Mouse (Mus musculus): ENCODE measurements at regions not wholly inside any gene's neighbourhood (a gene's known extent, or its start where the extent isn't known, plus 50 kb on each side); places are given as distances from the start of the nearest gene placed in this dataset.

DNA sequence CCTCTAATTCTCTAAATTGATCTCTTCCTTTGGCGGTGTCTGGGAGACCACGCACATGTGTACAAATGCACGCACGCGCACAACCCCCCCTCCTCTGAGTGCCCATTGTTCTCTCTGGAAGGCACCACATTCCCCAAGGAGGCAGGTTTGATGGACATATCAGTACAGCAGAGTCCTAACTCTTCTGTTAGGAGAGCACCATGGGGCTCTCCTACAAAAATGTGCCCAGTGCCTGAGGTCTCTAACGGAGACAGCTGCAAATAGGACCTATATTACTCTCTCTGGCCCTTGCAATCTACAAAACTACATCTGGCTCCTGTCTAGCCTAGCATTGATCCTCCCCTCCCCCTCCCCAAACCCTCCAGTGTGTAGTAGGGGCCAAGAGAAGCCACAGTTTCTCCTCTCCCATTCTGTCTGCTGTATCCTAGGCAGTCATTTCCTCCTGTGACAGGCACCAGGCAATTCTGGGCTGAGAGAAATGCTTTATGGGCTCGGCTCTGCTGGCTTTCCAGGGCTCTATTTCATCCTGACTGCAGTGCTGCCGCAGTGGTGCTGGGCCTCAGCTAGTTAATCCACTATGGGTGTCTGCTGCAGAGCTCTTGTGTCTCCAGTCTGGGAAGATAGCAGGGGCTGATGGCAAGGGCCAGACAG is 340.6 kb downstream of the Rps24 start:
- no peak for DNase-seq (ENCODE audit: low spot score)

DNA sequence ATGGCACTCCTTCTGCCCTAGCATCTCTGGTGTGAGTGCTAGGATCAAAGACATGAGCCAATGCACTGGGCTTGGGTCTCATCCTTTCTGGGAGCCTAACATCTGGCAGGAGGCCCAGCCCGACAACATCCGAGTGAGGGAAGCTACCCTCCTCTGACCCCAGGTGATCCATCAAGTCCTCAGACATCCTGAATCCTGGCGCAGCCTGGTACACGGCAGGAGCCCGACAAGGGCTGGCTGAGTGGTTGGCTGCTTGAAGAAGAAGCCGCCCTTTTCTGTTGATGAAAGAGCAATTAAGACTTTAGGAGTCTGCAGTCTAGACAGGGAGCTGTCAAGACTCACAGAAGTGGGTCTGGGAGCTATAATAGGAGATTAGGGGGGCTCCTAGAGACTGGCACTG is 342.1 kb downstream of the Rps24 start:
- no peak for DNase-seq (ENCODE audit: low spot score)

DNA sequence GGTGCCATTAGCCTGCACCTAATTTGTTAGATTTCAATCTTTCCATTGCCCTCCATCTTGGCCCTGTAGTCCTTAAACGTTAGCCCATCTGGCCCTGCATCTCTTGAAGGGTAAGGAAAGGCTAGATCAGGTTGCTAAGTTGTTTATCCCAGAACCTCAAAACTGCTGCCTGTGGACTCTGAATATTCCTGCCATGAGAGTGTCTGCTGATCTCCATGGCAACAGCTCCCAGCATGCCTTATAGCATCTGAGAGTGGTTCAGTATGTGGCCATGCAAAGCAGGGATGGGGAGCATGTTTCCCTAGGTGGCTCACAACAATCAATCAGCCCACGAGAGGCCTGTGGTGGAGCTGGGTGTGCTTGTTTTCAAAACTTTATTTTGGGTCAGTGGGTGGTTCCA is 346.3 kb downstream of the Rps24 start:
- DNase-seq (ENCODE audit: low spot score), result no peak

DNA sequence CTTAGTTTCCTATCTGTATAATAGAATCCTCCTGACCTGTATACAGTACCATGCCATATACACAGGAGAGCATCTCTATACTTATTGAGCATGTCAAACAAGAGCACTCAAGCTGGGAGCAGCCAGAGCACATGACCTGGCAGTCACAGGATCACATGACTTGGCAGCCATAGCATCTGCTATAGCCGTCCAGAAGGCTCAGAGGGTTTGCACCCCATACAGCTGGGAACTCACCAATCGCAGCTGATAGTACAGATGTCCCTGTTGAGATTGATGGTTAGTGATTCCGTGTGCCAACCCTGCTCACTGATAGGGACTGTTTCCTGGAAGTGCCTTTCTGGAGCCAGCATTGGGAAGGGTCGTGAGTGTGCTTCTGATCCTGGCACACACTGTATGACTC is 351.3 kb downstream of the Rps24 start:
- no peak for DNase-seq (ENCODE audit: low spot score)

DNA sequence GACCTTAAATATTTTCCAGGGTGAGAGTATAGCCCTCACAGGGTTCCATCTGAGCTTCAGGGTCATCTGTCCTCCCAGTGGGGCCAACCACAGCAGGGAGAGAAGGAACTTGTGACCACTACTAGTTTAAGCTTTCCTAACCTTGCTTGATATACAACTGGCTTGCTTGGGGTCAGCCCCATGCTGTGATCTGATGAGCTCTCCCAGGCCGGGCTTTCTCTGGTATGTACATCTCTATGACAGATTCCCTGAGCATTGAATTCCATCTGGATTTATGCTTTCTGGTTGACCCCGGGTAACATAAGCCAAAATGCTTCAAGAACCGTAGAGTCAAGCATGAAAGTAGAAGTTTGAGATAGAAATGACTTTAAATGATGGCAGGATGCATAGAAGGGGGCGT is 352.1 kb downstream of the Rps24 start:
- DNase-seq (ENCODE audit: low spot score), result no peak

DNA sequence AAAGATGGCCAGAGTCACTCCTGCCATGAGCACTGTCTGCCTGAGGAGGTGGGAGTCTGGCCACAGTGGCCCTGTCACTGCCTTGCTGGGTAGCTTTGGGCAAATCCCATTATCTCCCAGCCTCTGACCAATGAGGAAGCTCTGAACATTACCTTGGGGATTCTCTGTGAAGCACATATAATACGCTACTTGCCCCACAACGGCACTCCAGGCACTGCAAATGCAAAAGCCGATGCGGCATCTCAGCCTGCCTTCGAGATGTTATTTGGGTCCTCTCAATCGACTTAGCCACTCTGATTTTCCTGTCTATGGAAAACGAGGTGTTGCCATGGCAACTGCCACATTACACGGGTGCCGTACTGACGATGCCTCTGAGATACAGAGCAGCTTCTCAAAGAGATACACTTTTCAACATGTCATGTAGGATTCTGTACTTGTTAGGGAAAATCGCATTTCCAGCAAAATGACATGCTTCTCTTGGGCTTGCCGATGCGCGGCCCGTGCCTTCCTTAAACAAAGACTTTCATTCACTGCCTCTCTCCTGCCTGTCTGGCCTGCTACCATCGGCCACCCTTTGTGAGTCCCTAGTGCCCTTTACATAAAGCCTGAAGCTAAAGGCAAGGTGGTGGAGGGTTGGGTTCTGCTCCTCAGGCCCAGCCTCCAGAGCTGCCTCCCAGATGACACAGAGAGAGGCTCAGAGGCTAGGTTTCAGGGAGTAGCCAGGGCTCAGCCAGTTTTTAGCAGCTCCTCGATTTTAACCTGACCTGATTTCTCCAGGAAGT is 355.0 kb downstream of the Rps24 start:
- no peak for DNase-seq (ENCODE audit: low spot score)

DNA sequence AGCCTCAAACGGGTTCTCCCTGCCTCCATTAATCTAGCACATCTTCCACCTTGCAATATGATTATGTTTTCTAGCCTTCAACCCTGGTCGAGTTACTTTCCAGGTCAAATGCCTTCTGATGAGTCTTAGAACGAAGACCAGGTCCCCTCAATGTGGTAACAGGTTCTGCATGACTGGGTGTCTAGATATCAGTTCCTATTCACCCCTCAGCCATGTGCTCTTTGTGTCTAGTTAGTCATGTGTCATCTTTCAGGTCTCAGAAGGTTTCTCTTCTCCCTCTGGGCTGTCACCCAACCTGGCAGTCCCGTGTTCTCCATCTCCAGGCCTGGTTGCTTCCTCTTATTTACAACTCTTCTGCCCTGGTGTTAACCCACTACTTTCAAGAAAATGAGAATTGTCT is 356.7 kb downstream of the Rps24 start:
- DNase-seq (ENCODE audit: low spot score), result no peak

DNA sequence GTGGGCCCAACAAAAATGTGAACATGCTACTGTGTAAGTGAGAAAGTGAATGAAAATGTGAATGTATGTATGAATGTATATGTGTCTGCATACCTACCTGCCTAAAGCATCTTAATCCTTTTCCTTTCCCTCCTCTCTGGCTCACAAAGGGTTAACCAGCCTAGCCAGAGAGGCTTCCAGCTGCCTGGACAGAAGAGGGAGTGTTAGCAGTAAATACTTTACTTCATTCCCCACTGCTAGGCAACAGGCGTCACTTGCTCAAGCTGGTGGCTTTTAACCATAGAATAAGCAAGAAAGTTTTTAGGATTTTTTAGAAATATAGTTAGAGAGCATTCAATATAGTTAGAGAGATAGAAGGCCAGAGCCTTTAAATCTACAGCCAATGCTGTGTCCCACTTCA is 363.6 kb downstream of the Rps24 start:
- DNase-seq (ENCODE audit: low spot score), result no peak

DNA sequence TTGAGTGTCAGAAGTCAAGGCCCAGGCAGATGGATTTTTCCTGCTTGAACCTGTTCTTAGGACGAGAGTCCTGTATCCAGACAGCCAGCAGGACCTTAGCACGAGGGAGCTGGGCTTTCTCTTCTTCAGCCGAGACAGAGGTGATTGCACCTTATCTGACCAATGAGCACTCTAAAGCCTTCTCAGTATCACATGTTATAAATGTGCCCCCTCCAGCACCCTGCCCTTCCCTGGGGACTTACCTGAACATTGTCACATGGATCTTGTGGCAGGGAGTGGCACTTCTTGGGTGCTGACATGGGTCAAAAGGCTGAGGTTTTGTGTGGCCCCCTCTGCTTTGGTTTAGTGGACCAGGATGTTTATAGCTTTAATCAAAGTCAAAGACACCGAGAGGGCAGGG is 367.5 kb downstream of the Rps24 start:
- DNase-seq (ENCODE audit: low spot score), result no peak

DNA sequence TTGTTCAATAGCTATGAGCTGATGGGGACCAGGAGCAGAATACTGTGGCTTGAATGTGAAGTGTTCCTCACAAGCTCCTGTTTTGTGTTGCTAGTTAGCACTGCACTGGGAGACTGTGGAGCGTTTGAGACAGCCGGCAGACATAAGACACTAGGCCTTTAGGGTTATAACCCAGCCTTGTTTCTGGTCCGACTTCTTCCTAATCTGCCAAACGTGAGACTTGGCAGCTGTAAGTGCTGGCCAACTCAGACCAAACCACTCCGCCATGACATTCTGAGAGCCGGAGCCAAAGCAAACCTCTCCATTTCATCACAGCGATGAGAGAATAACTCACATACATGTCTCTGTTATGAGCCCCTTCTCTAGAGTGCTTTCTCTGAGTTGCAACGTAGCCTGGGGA is 375.2 kb downstream of the Rps24 start:
- DNase-seq (ENCODE audit: low spot score), result no peak

DNA sequence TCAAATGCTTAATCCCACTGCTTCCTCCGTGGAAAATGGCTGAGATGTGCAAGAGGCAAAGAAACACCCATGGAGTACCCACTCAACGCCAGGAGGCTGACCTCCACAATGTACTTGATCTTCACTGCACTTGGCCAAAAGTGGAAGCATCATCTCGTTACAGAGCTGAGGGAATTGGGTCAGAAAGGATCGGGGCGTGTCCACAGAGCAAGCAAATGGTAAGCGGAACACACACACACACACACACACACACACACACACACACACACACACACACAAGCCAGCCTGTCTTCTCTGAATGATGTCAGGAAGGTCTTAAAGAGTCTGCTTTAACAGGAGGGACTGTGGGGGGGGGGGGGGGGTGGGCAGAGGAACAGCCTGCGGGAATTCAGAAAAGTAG is 375.7 kb downstream of the Rps24 start:
- no peak for DNase-seq (ENCODE audit: low spot score)

DNA sequence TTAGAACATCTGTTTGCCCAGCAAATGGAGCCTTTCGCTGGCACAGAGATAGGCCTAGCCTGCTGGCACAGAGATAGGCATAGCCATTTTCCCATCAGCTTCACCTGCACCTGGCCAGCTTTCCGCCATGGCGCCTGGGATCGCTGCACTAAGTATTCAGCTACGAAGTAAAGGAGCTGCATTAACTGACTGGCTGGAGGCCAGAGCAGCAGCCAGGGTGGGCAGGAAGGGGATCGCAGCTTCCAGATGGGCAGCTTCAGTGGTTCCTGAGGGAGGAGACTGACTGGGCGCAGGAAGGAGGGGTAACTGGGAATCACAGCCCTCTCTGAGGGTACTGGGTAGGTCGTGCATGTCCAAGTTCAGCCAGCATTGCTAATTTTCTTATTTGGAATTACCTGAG is 376.2 kb downstream of the Rps24 start:
- no peak for DNase-seq (ENCODE audit: low spot score)

DNA sequence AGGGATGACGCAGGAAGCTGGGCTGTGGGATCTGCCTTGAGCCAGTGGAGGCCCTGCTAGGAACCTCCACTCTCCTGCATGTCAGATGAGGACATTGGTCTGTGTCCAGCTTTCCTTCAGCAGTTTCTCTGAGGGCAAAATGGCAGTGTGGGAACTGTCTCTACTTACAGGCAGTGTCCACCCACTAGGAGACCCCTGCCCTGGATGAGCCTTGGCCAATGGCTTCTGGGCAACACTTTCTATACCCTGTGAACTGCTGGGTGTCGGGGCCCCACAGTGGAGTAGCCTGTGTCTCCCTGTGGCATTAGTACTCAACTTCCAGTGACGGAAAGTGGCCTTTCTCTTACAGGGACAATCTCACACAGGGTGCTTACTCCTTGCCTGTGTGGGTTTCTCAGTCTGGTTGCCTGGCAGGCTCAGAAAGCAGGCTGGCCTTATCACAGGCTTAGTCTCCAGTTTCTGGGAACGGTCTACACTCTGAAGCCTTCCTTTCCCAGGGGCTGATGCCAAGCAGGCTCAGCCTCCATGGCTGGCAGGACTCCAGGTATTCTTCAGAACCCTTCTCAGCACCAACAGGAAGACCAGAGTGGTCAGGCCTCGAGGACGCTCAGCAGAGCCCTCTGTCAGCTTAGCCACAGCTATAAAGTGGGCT is 378.8 kb downstream of the Rps24 start:
- no peak for DNase-seq (ENCODE audit: low spot score)

DNA sequence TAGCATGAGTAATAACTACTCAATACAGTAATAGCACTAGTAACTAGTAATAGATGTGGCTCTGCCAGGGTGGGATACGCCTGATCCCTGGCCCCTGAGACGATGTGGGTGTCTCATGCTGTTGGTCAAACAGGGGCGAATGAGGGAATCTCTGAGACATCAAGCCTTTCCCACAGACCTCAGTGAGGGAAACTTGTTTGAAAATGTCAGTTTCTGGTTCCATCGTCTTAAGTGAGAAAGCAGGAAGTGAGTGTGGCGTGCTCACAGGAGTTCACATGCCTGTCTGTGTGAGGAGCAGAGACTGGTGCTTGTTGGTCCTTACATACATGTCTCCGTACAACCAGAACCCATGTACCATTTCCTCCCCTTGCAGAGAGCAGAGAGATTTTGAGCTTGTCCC is 380.9 kb downstream of the Rps24 start:
- DNase-seq (ENCODE audit: low spot score), result no peak

DNA sequence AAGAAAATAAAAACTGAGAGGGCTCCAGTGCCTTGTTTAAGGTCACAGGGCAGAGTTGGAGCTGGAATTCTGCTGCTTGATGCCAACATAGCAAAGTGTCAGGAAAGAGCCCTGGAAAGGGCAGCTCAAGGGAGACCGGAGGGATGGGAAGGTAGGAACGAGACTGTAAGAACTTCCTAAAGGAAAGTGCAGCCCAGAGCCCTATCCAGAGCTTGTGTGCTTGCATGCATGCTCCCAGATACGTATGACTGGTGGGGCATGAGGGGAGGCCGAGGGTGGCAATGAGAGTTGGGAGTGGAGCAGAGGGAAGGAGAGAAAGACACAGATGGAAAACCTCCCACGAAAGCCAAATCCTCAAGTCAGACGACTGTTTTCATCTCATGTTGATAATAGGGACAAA is 381.8 kb downstream of the Rps24 start:
- DNase-seq (ENCODE audit: low spot score), result no peak

DNA sequence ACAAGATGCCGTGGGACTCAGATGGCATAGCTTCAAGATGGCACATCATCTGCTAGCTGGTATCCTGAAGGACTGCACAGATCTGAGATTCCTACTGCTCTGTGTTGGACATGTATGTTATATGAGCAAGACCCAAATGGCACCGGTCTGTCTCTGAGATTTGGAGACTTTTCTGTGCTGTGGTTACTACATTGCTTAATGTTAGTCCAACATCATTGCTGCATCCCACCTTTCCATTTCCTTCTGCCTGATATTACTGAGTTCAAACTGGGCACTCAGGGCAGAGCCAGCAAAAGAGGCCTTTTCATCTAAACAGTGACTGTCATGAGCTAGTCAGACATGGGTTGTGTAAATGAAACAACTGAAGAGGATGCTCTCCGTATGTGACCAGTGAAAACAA is 383.3 kb downstream of the Rps24 start:
- DNase-seq (ENCODE audit: low spot score), result no peak

DNA sequence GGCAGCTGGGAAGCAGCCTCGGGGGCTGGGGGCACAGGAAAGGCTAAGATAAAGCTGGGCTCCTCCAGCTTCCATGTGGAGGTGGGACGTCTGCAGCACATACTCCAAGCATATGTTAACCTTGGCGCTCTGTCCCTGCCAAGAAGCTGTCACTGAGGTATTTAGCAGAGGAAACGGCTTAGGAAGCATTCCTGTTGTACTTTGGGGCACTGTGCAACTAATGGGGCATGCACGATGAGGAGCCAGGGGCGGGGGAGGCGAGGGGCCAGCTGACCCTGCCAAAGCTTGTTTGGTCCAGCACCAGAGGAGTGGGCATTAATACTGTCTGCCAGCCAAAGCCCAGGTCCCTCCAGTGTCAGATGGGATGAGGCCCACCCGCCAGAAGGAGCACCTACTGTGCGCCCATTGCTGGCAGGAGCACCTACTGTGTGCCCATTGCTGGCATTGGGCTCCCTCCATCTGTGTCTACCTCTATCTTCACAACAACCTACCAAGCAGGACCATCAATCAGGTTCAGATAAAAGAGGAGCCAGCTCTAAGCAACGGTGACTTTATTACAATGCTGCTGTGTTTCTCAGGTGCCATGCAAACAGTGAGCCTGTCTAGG is 384.6 kb downstream of the Rps24 start:
- no peak for DNase-seq (ENCODE audit: low spot score)

DNA sequence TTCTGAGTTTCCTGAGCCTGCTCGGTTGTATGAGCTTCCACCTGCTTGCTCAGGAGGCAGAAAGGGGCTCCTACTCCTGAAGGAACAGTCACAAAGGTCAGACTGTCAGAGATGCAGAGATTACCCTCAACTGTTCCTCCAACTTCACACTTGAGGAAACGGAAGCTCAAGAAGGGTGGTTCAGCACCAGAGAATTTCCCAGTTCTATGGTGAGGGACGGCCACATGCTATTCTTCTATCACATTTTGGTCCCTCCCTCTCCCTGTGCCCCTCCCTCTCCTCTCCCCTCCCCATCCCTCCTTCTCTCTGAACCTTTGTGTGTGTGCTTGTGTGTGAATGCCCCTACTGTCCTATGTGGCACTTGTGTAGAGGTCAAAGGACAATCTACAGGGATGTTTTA is 386.0 kb downstream of the Rps24 start:
- no peak for DNase-seq (ENCODE audit: low spot score)

DNA sequence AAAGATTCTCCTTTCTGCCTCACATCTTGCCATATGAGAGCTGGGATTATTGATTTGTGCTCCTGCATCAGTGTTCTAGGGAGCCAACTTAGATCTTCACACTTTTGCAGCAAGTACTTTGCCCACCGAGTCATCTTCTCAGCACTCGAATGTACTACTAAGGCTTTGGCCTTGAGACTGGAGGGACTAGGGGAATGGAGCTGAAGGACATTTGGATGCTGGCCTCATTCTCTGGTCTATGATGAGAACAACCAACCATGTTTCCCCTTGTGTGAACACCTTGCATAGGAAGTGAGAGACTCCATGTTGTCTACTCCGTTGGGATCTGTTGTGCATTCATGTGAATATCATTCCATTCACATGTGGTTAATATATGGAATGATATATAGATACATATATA is 386.5 kb downstream of the Rps24 start:
- no peak for DNase-seq (ENCODE audit: low spot score)

DNA sequence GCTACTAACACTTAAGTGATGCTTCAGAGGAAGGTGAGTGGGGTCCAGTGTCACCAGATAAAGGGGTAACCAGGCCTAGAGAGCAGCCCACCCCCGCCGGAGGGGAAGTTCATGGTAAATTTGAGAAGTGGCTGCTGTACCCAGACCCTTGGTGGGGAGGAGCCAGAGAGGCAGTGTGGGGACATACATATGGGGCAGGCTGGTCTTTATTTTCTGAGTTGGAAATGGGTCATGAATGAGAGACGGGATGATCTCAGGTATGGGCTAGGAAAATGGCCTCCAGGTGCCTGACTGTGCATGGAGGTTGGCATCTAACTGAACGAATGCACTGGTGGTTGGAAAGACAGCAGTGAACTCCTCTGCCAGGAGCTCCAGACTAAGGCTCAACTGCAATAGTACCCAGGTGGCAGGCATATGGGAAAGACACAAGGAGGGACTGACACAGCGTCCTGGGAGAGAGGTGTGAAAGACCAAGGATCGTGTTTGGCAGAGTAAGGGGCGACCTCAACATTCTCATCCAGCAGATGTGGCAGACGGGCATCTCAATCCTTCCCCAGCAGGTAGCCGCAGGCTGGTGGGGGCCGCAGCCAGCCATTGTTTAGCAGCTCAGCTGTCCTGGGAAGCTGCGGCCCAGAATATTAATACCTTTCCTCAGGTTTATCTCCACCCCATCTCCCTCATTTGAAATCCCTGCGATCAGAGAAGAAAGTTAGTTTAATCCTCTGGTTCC is 387.7 kb downstream of the Rps24 start:
- no peak for DNase-seq (ENCODE audit: low spot score)

DNA sequence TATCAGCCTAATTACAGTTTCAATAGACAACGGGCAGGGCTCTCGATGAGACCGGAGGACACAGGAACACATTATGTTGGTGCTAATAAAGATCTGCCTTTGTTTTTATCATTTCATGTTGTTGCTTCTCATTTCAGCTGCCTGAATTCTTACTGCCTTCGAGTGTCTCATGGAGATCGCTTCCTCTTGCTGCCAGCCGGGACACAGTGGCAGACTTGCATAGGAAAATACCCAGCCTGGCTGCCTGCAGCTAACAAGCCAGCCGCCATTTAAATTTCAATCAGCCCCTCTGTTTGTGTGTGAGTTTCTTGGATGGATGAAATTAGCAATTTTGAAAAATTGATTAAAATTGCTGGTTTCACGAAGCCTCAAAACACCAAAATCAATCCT is 388.2 kb downstream of the Rps24 start:
- DNase-seq (ENCODE audit: low spot score), result no peak

DNA sequence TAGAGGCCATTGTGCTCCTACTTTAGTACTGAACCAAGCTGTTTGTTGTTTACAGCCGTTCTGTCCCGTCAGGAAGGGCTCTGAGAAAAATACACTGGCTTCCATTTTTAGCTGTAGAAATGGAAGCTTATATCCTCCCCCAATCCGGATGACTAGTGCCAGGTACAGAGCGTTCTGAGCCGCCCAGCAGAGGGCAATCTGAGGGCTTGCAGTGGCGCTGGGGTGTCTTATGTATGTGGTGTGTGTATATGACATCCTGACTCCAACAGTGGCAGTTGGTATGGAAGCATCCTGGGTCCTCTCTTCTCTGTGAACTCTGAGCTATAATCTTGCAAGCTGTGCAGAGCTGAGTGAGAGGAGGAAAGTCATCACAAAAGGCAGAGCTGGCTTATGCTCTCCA is 389.0 kb downstream of the Rps24 start:
- no peak for DNase-seq (ENCODE audit: low spot score)
